Mouse (Mus musculus) liver, postnatal 0 days (tissue): ENCODE measurements around the gene Cc2d2b.

Experiments
- CTCF ChIP-seq: sonication (generic); IDR thresholded peaks from 2 replicates; pipeline ENCODE4 v1.5.1; 2016; ENCODE audit warnings: antibody characterized with exemption, low read depth
- EP300 ChIP-seq: IDR thresholded peaks from 2 replicates; pipeline ENCODE4 v1.6.1; 2016; ENCODE audit warnings: antibody characterized with exemption, low read depth, mild to moderate bottlenecking

DNA sequence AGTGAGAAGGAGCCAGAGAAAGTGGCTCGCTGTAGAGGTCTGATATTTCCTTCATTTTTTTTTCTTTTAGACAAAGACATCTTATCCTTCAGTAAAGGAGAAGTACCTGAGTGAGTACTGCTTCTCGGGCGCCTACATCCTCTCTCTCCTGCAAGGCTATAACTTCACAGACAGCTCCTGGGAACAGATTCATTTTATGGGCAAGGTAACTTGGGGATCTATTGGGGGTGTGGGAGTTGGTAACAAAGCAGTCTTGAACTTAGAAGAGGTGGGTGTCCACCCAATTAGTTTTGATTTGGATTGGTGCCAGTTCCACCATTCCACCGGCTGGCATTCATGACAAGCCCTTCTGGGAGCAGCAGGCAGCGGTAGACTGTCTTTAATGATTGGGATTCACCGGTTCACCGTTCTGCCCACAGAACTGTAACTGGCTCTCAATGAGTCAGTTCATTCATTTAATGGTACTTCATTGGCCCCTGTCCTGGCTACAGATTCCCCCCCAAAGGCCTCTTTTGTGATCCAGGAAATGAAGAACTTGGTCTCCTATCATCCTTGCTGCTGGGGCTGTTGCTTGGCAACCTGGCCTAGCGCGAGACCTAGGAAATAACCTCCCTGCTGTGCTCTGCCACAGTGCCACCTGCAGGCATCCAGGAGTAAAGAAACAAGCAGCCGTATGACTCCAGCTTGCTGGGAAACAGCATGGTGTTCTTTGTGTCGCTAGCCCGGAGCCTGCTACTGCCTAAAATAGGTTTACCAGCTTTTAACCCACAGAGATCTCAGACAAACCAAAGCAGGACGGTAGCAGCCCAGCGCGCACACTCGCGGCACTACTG is 11.7 kb upstream of the Cc2d2b start:
- TF ChIP-seq CTCF (peak; percentile 83), EP300 (no peak)
